In genomic region chr8:105855248-105856167, GRCm38 (mm10) we compare ENCODE assay signal across 9 mouse cellular contexts. TPM values are rescaled to one million over a fixed set of nuclear protein-coding genes. Genes with fewer than 3 reads are reported as not detected.
DNase-seq lines count a peak whose midpoint lies in the region; ATAC-seq and TF ChIP-seq lines count a peak whose summit lies in the region.
"Had no signal": no experiment of that assay in that cellular context is flagged by ENCODE, and none has a peak within 500 bp of the region (broad histone marks: within the 10 kb centered on the region; RNA-seq: fewer than 3 reads in every experiment).

No protein-coding gene starts in this region.

- peaks cover 11% of the 10 kb centered on the region; the same call in 1 of the 2 replicates for H3K36me3 ChIP-seq in embryonic facial prominence, embryonic 15.5 days
- peaks cover 14% of the 10 kb centered on the region; the same call in 1 of the 2 replicates for H3K36me3 ChIP-seq in heart, embryonic 14.5 days (ENCODE audit: control insufficient read depth, insufficient read depth, low read length)
- H3K36me3 ChIP-seq in lung, embryonic 16.5 days (ENCODE audit: control insufficient read depth, insufficient read depth, low read length): peaks cover 6% of the 10 kb centered on the region; the same call in 1 of the 2 replicates

- WGBS in embryonic facial prominence, embryonic 15.5 days: under 1% methylated on average over 71 of the region's 71 CpGs
- under 1% methylated on average over 71 of the region's 71 CpGs for WGBS in heart, embryonic 14.5 days
- under 1% methylated on average over 70 of the region's 71 CpGs for WGBS in lung, embryonic 16.5 days

- peaks cover 55% of the 10 kb centered on the region for H3K4me1 ChIP-seq in embryonic facial prominence, embryonic 15.5 days
- peaks cover 16 to 29% of the 10 kb centered on the region in 2 experiments for H3K4me1 ChIP-seq in heart, embryonic 14.5 days (ENCODE audit: control insufficient read depth in 2 of 2, insufficient read depth in 2 of 2, low read length in 2 of 2)
- peaks cover 30% of the 10 kb centered on the region for H3K4me1 ChIP-seq in lung, embryonic 16.5 days (replicated peaks; ENCODE audit: control insufficient read depth, insufficient read depth, low read length)

- ATAC-seq in embryonic facial prominence, embryonic 15.5 days (ENCODE audit: insufficient number of reproducible peaks, low FRiP score, low TSS enrichment, low read depth): peak; percentile 15; the same call in 1 of the 2 replicates
- ATAC-seq in heart, embryonic 14.5 days (ENCODE audit: insufficient number of reproducible peaks, insufficient read depth, low FRiP score, low read depth): peak; percentile 7; the same call in 1 of the 2 replicates
- peak; percentile 39 for ATAC-seq in lung, embryonic 16.5 days (ENCODE audit: low read depth)

- H3K4me3 ChIP-seq in embryonic facial prominence, embryonic 15.5 days (replicated peaks): peak overlapping the region; percentile 71
- H3K4me3 ChIP-seq in heart, embryonic 14.5 days (ENCODE audit: control insufficient read depth in 1 of 2, insufficient read depth in 1 of 2, low read depth in 1 of 2, low read length in 2 of 2): peak overlapping the region; percentile 84 to 92
- peak overlapping the region; percentile 91 for H3K4me3 ChIP-seq in layer of hippocampus, adult 2 months
- peak overlapping the region; percentile 89 for H3K4me3 ChIP-seq in lung, embryonic 16.5 days (ENCODE audit: low read length)

- no peak for TF ChIP-seq CTCF in layer of hippocampus, adult 2 months (conservative IDR thresholded peaks at IDR 0.05)

- no peaks in the 10 kb centered on the region for H3K27me3 ChIP-seq in embryonic facial prominence, embryonic 15.5 days
- H3K27me3 ChIP-seq in heart, embryonic 14.5 days (ENCODE audit: control insufficient read depth, insufficient read depth, low read length): no peaks in the 10 kb centered on the region
- no peaks in the 10 kb centered on the region for H3K27me3 ChIP-seq in lung, embryonic 16.5 days (ENCODE audit: control insufficient read depth, insufficient read depth, low read depth, low read length)

- DNase-seq in B cell, adult 2 months: peak; percentile 27 to 35
- DNase-seq in adrenal gland, adult 18-20 months (ENCODE audit: low spot score in 2 of 2): peak; percentile 34 to 47
- peak in 1 of 2 experiments; percentile 50 for DNase-seq in layer of hippocampus, adult 2 months (ENCODE audit: low spot score in 2 of 2)
- peak; percentile 53 for DNase-seq in right cerebral cortex, postnatal 25 days
- DNase-seq in Muller cell, postnatal 12 days (ENCODE audit: inconsistent ontology term): no peak

- peak overlapping the region; percentile 92 for H3K27ac ChIP-seq in embryonic facial prominence, embryonic 15.5 days (replicated peaks)
- peak overlapping the region; percentile 81 to 83 for H3K27ac ChIP-seq in heart, embryonic 14.5 days (replicated peaks in 1 of 2; ENCODE audit: control insufficient read depth in 1 of 2, insufficient read depth in 1 of 2, low read depth in 2 of 2, low read length in 2 of 2)
- peak overlapping the region; percentile 96 for H3K27ac ChIP-seq in layer of hippocampus, adult 2 months
- H3K27ac ChIP-seq in lung, embryonic 16.5 days (ENCODE audit: low read length): peak overlapping the region; percentile 84

- peak overlapping the region; percentile 64 for H3K9ac ChIP-seq in embryonic facial prominence, embryonic 15.5 days
- peak overlapping the region; percentile 87 for H3K9ac ChIP-seq in heart, embryonic 14.5 days (ENCODE audit: low read length)
- peak overlapping the region; percentile 91 for H3K9ac ChIP-seq in lung, embryonic 16.5 days (ENCODE audit: low read length)

- H3K4me2 ChIP-seq in embryonic facial prominence, embryonic 15.5 days (replicated peaks): peak overlapping the region; percentile 92
- peak overlapping the region; percentile 80 for H3K4me2 ChIP-seq in heart, embryonic 14.5 days (ENCODE audit: low read length)
- H3K4me2 ChIP-seq in lung, embryonic 16.5 days (ENCODE audit: low read depth, low read length): peak overlapping the region; percentile 91

- no peaks in the 10 kb centered on the region for H3K9me3 ChIP-seq in embryonic facial prominence, embryonic 15.5 days (replicated peaks)
- H3K9me3 ChIP-seq in heart, embryonic 14.5 days (ENCODE audit: control insufficient read depth, low read length): no peaks in the 10 kb centered on the region
- H3K9me3 ChIP-seq in lung, embryonic 16.5 days (ENCODE audit: control insufficient read depth, low read length): no peaks in the 10 kb centered on the region

RNA-seq across cellular contexts. Expression of gene Thap11, which starts 0.6 kb away (rescaled TPM):
- total RNA-seq in adrenal gland, adult 18-20 months (2021): 10 to 100 TPM; 35.7 to 38.6 TPM
- 73.2 and 75.8 TPM in 2 replicates for polyA plus RNA-seq in embryonic facial prominence, embryonic 15.5 days (2015; fragmentation: Nextera tagmentation; extraction: Ambion mirVana)
- polyA plus RNA-seq in heart, embryonic 14.5 days (2014; fragmentation: Nextera tagmentation; extraction: Ambion mirVana): 41.9 and 42.5 TPM in 2 replicates
- 10 to 100 TPM; 37.2 to 38.9 TPM for total RNA-seq in layer of hippocampus, adult 2 months (2021)
- polyA plus RNA-seq in lung, embryonic 16.5 days (2015; fragmentation: Nextera tagmentation; extraction: Ambion mirVana): 55.2 and 56.0 TPM in 2 replicates

RNA-seq across cellular contexts. Expression of gene Cenpt, which starts 2.4 kb away (rescaled TPM):
- 1 to 10 TPM; 5.9 to 6.5 TPM for total RNA-seq in adrenal gland, adult 18-20 months (2021)
- polyA plus RNA-seq in embryonic facial prominence, embryonic 15.5 days (2015; fragmentation: Nextera tagmentation; extraction: Ambion mirVana): 44.9 and 46.9 TPM in 2 replicates
- polyA plus RNA-seq in heart, embryonic 14.5 days (2014; fragmentation: Nextera tagmentation; extraction: Ambion mirVana): 34.7 and 37.2 TPM in 2 replicates
- 10 to 100 TPM; 14.6 to 16.0 TPM for total RNA-seq in layer of hippocampus, adult 2 months (2021)
- polyA plus RNA-seq in lung, embryonic 16.5 days (2015; fragmentation: Nextera tagmentation; extraction: Ambion mirVana): 41.2 and 42.7 TPM in 2 replicates

RNA-seq across cellular contexts. Expression of gene Nutf2, which starts 4.9 kb away (rescaled TPM):
- 10 to 100 TPM; 43.9 to 46.2 TPM for total RNA-seq in adrenal gland, adult 18-20 months (2021)
- polyA plus RNA-seq in embryonic facial prominence, embryonic 15.5 days (2015; fragmentation: Nextera tagmentation; extraction: Ambion mirVana): 150 and 188 TPM in 2 replicates
- 190 and 205 TPM in 2 replicates for polyA plus RNA-seq in heart, embryonic 14.5 days (2014; fragmentation: Nextera tagmentation; extraction: Ambion mirVana)
- total RNA-seq in layer of hippocampus, adult 2 months (2021): 10 to 100 TPM; 33.5 to 40.8 TPM
- 179 and 215 TPM in 2 replicates for polyA plus RNA-seq in lung, embryonic 16.5 days (2015; fragmentation: Nextera tagmentation; extraction: Ambion mirVana)

RNA-seq across cellular contexts. Expression of gene Edc4, which starts 25.2 kb away (rescaled TPM):
- total RNA-seq in adrenal gland, adult 18-20 months (2021): 10 to 100 TPM; 35.0 to 36.7 TPM
- polyA plus RNA-seq in embryonic facial prominence, embryonic 15.5 days (2015; fragmentation: Nextera tagmentation; extraction: Ambion mirVana): 48.9 and 56.3 TPM in 2 replicates
- 24.0 and 27.7 TPM in 2 replicates for polyA plus RNA-seq in heart, embryonic 14.5 days (2014; fragmentation: Nextera tagmentation; extraction: Ambion mirVana)
- total RNA-seq in layer of hippocampus, adult 2 months (2021): 10 to 100 TPM; 69.0 to 70.4 TPM
- 50.2 and 51.8 TPM in 2 replicates for polyA plus RNA-seq in lung, embryonic 16.5 days (2015; fragmentation: Nextera tagmentation; extraction: Ambion mirVana)

RNA-seq across cellular contexts. Expression of gene Tsnaxip1, which starts 28.0 kb away (rescaled TPM):
- not detected for total RNA-seq in adrenal gland, adult 18-20 months (2021)
- polyA plus RNA-seq in embryonic facial prominence, embryonic 15.5 days (2015; fragmentation: Nextera tagmentation; extraction: Ambion mirVana): 3.5 and 7.2 TPM in 2 replicates
- polyA plus RNA-seq in heart, embryonic 14.5 days (2014; fragmentation: Nextera tagmentation; extraction: Ambion mirVana): not detected in 2 replicates
- total RNA-seq in layer of hippocampus, adult 2 months (2021): under 1 TPM; 0.22 to 0.28 TPM
- polyA plus RNA-seq in lung, embryonic 16.5 days (2015; fragmentation: Nextera tagmentation; extraction: Ambion mirVana): 4.0 and 4.6 TPM in 2 replicates
- total RNA-seq: common myeloid progenitor, adult 5-6 weeks had no signal
